Comparison of ENCODE assay signal across 24 mouse cellular contexts in the genomic region with DNA sequence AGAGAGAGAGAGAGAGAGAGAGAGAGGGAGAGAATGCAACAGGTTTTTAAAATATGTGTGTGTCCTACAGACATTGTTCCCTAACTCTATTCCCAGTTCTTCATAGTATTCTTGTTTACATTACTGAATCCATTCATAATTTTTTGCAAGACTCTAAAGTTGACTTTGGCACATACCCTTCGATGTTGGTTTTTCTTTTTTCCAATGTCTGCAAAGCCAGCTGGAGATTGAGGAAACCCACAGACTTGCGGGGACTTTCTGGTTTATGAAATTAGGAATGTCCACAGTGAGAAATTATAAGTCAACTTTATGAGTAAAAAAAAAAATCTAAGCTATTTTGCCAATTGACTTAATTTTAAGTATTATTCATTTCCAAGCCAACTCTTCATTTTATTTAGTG.
DNase-seq lines count a peak whose midpoint lies in the region; ATAC-seq lines count a peak whose summit lies in the region.
"Had no signal": no experiment of that assay in that cellular context is flagged by ENCODE, and none has a peak within 500 bp of the region (broad histone marks: within the 10 kb centered on the region; RNA-seq: fewer than 3 reads in every experiment).

No protein-coding gene starts in this region.

- H3K27ac ChIP-seq in intestine, embryonic 16.5 days (ENCODE audit: low read length): no peak overlapping the region
- H3K27ac ChIP-seq: embryonic facial prominence, embryonic 10.5 days; embryonic facial prominence, embryonic 12.5 days; forebrain, embryonic 10.5 days; forebrain, embryonic 12.5 days had no signal

- H3K36me3 ChIP-seq in intestine, embryonic 16.5 days (ENCODE audit: control insufficient read depth, insufficient read depth, low read length): no peaks in the 10 kb centered on the region
- H3K36me3 ChIP-seq: embryonic facial prominence, embryonic 10.5 days; embryonic facial prominence, embryonic 12.5 days; forebrain, embryonic 10.5 days; forebrain, embryonic 12.5 days; G1E had no signal

- WGBS in intestine, embryonic 16.5 days: 88% methylated on average over 2 of the region's 2 CpGs

- H3K4me1 ChIP-seq in intestine, embryonic 16.5 days (ENCODE audit: control insufficient read depth, insufficient read depth, low read length): no peaks in the 10 kb centered on the region
- H3K4me1 ChIP-seq: embryonic facial prominence, embryonic 10.5 days; embryonic facial prominence, embryonic 12.5 days; forebrain, embryonic 10.5 days; forebrain, embryonic 12.5 days had no signal

- H3K27me3 ChIP-seq in intestine, embryonic 16.5 days (replicated peaks; ENCODE audit: control insufficient read depth, insufficient read depth, low read length): no peaks in the 10 kb centered on the region
- H3K27me3 ChIP-seq: CH12.LX; embryonic facial prominence, embryonic 12.5 days; forebrain, embryonic 12.5 days had no signal

- no peak overlapping the region for H3K9ac ChIP-seq in intestine, embryonic 16.5 days (ENCODE audit: low read depth, low read length)
- H3K9ac ChIP-seq: embryonic facial prominence, embryonic 12.5 days; forebrain, embryonic 12.5 days had no signal

- H3K4me3 ChIP-seq in intestine, embryonic 16.5 days (ENCODE audit: low read length): no peak overlapping the region
- H3K4me3 ChIP-seq: embryonic facial prominence, embryonic 10.5 days; embryonic facial prominence, embryonic 12.5 days; forebrain, embryonic 10.5 days; forebrain, embryonic 12.5 days had no signal

- no peak overlapping the region for H3K4me2 ChIP-seq in intestine, embryonic 16.5 days (ENCODE audit: low read depth, low read length)
- H3K4me2 ChIP-seq: embryonic facial prominence, embryonic 12.5 days; forebrain, embryonic 12.5 days had no signal

- ATAC-seq in intestine, embryonic 16.5 days: no peak
- ATAC-seq: CD4-positive, CD25-positive, alpha-beta regulatory T cell, adult 4 months; forebrain, embryonic 14.5 days; forebrain, embryonic 16.5 days had no signal

- DNase-seq in kidney, postnatal 14 days: peak; percentile 20
- no peak for DNase-seq in kidney, adult 18-20 months
- peak; percentile 24 for DNase-seq in NIH3T3 (ENCODE audit: low read depth)
- DNase-seq in fibroblast of lung, adult 2 months (ENCODE audit: low read depth): peak; percentile 57
- no peak for DNase-seq in frontal cortex, postnatal 14 days (ENCODE audit: low spot score in 2 of 2)
- DNase-seq: adrenal gland, adult 8-10 months; adrenal gland, postnatal 14 days; adrenal gland, postnatal 36 days; B cell, adult 2 months; cerebellum, adult 11-12 months; cerebellum, adult 2 months; cerebellum, adult 9-10 months; cerebellum, postnatal 10 days; cerebellum, postnatal 25 days had no signal

- H3K9me3 ChIP-seq in intestine, embryonic 16.5 days (ENCODE audit: control insufficient read depth, low read length): no peaks in the 10 kb centered on the region
- H3K9me3 ChIP-seq: embryonic facial prominence, embryonic 10.5 days; embryonic facial prominence, embryonic 12.5 days; forebrain, embryonic 10.5 days; forebrain, embryonic 12.5 days; G1E had no signal

Comparison
In these comparisons a context has a peak if more than half of its experiments do, and no peak if none do; other contexts are left out.
1. DNase-seq: peak in kidney, postnatal 14 days (single experiment), NIH3T3 (single experiment) and fibroblast of lung, adult 2 months (single experiment); none in kidney, adult 18-20 months (single experiment) and frontal cortex, postnatal 14 days (0 of 2).